Mouse (Mus musculus) left cerebral cortex, adult 2 months (tissue): ENCODE results near the gene Slc37a2. TPM values are rescaled to one million over a fixed set of nuclear protein-coding genes. Genes with fewer than 3 reads are reported as not detected.
A peak's percentile ranks its signal among the peaks of the same experiment; 100 is the strongest.
"Not testable (repeated sequence)": the region's sequence is repeated elsewhere in the genome, so short reads cannot be mapped to it uniquely, and the experiment has no call there.

Experiments used
- DNase-seq, 2 experiments: peaks; one replicate each; pipeline ENCODE4 v3.0.0; 2021 to 2022; ENCODE audit warnings: low spot score in 2 of 2, mixed read lengths in 1 of 2; ENCODE audit errors: extremely low spot score in 1 of 2
- H3K27ac ChIP-seq: fragments of 200-600 bp; 2 replicates; pipeline ENCODE4 v1.8.1; 2022
- H3K4me3 ChIP-seq: fragments of 200-600 bp; 2 replicates; pipeline ENCODE4 v1.8.1; 2022
- CTCF ChIP-seq: fragments of 200-600 bp; IDR thresholded peaks from 2 replicates; pipeline ENCODE4 v1.8.1; 2022; ENCODE audit warnings: antibody characterized with exemption, mild to moderate bottlenecking, moderate library complexity
- intact Hi-C: fragments of 180-260 bp; cut with DNase I; formaldehyde crosslinking; loops from one replicate; pipeline ENCODE4 v1.15.1; 2025
- long read RNA-seq, 2 experiments: library from polyadenylated mRNA; stranded (forward); transcript quantifications; one replicate each; pipeline ENCODE4 v2.0.0; 2021; ENCODE audit warnings: borderline mapping rate in 2 of 2
- total RNA-seq, 2 experiments: library from RNA; stranded (reverse); gene quantifications; 2 replicates each; pipeline ENCODE4 v1.2.3; 2021

The Slc37a2 gene
- total RNA-seq, result 1 to 10 TPM; 1.6 to 1.8 TPM
- long read RNA-seq, experiment 1, full-length matches to known transcripts, result 2 of 3 reads
- long read RNA-seq, experiment 1, partial matches to known transcripts, result 0 of 3 reads
- long read RNA-seq, experiment 1, other reads (novel, unspliced or antisense), result 1 of 3 reads
- long read RNA-seq, experiment 2, full-length matches to known transcripts, result 1 of 2 reads
- long read RNA-seq, experiment 2, partial matches to known transcripts, result 0 of 2 reads
- long read RNA-seq, experiment 2, other reads (novel, unspliced or antisense), result 1 of 2 reads

- TF ChIP-seq CTCF, result no peak
- Histone ChIP-seq H3K27ac (peak within 1 kb of the TSS; percentile 4; the same call in 1 of the 2 replicates), H3K4me3 (peak within 1 kb of the TSS; percentile 46)
- intact Hi-C loops, result loop anchor here (5.0 kb wide), 1 partner anchor 72 kb away; no protein-coding TSS in a partner anchor
- peak; percentile 67 to 77 for DNase-seq
Observed at GRCm38 (mm10) chr9:37255149-37255888, at the start of gene Slc37a2. Slc37a2 (minus strand) TSS chr9:37255738.

- Histone ChIP-seq H3K4me3 (no peak overlapping the region), H3K27ac (no peak overlapping the region)
- intact Hi-C loops, result no loop called here
- DNase-seq, result no peak
- no peak for TF ChIP-seq CTCF
Observed at GRCm38 (mm10) chr9:37301720-37302119, 46.2 kb upstream of the Slc37a2 start.

GRCm38 (mm10) chr9:37300501-37300900, 45.0 kb upstream of the Slc37a2 start:
- H3K4me3 ChIP-seq, intact Hi-C loops, DNase-seq, H3K27ac ChIP-seq: not testable (repeated sequence)

DNA sequence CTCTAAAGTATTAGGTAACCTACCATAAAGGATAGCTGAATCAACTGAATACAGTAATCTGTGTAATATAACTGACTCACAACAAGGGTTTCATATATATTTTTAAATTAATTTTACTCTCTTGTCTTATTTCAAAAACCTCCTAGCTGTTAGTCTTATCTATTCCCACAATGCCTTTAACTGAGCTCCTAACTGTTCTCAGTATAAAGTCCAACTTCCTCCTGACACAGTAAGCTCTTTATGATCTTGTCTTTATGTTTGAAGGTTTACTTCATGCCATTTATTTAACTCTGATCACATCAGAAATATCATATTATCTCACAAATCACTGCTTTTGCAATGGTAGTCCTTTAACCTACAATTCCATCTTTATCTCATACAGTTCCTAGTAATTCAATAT, 40.0 kb upstream of the Slc37a2 start:
- TF ChIP-seq CTCF, result no peak
- Histone ChIP-seq H3K27ac (no peak overlapping the region), H3K4me3 (no peak overlapping the region)
- no peak for DNase-seq
- intact Hi-C loops, result no loop called here

DNA sequence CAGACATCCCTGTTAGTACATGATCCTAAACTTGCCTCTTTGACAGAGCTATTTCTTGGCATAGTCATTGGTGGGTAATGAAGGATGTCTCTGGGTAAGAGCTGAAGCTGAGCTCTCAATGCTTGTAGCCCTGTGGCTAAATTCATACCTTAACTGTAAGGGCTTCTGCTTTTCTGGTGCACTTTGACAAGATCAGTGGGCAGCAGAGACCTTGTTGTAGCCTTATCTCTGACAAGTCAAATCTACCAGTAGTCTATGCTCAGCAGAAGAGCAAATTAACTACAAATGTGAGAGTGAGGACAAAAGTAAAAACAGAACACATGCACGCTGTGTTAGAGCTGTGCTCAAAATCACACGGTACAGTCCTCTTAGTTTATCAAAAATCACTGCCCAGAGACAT, 11.1 kb upstream of the Slc37a2 start:
- TF ChIP-seq CTCF, result no peak
- DNase-seq, result no peak
- no peak overlapping the region for H3K4me3 ChIP-seq
- intact Hi-C loops, result no loop called here
- no peak overlapping the region for H3K27ac ChIP-seq

GRCm38 (mm10) chr9:37255889-37256225, 319 bp upstream of the Slc37a2 start:
- intact Hi-C loops, result loop anchor here (5.0 kb wide), 1 partner anchor 71 kb away; no protein-coding TSS in a partner anchor
- Histone ChIP-seq H3K4me3 (peak overlapping the region; percentile 46), H3K27ac (no peak overlapping the region; the same call in 1 of the 2 replicates)
- TF ChIP-seq CTCF, result peak; percentile 57
- DNase-seq, result peak; percentile 40 to 48

DNA sequence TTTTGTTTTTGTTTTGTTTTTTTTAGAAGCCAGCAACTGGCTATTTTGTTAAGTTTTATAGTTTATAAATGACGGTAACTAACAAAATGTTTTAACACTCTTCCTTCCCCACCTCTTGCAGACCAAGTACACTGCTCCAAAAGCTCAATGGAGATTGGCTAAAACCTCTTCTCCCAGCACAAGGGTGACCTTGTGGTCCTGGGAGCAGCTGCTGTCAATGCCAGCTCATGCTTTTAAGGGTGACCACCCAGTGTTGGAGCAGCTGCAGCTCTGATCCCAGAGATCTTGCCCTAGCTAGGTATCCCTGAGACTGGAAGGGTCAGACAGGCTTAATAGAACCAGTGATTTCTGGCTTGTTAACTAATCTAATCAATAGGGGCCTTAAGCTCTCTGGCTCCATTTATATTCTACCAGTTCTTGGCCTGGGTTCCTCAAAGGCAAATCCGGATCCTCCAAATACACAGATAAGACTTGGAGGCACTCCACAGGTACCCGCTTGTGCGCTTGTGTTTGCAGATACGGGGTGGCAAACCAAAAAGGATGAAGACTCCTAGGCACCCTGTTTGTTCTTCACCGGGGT, 917 bp downstream of the Slc37a2 start:
- Histone ChIP-seq H3K27ac (no peak overlapping the region), H3K4me3 (peak overlapping the region; percentile 46)
- intact Hi-C loops, result loop anchor here (5.0 kb wide), 1 partner anchor 73 kb away; no protein-coding TSS in a partner anchor
- DNase-seq, result no peak
- TF ChIP-seq CTCF, result no peak

DNA sequence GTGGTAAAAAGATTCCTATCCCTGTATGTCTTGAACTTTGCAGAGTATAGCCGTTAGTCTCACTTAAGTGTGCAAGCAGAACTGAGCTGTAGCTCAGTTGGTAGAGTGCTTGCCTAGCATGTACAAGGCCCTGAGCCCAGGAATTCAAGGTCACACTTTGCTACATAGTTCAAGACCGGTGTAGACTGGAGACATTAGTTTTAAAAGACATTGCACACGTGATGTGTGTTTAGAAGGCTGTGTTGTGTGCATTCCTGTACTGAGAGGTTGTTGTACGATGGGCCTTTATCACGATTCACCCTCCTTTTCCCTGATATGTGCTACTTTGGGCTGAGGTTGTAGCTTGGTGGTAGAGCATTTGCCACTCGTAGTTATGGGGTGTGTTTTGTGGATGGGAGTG, 4.9 kb downstream of the Slc37a2 start:
- H3K27ac ChIP-seq, result no peak overlapping the region
- TF ChIP-seq CTCF, result no peak
- no peak overlapping the region for H3K4me3 ChIP-seq
- intact Hi-C loops, result no loop called here
- DNase-seq, result no peak

DNA sequence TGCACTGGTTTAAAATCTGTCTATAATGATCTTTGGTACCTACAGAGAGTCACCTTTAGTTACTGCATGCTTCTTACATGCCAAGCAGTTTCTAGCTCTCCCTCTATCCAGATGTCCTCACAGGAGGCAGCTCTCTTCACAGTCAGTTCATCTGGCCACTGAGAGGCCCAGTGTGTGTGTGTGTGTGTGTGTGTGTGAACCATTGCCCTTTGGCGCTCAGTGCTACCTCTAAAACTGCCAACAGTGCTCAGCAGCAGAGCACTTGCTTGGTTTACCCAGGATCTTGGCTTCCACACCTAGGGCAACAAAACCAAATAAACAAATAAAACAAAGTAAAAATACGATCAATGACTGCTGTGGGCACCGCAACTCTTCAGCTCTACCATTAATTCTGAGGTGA, 5.6 kb downstream of the Slc37a2 start:
- DNase-seq, result no peak
- intact Hi-C loops, result no loop called here
- Histone ChIP-seq H3K27ac (no peak overlapping the region), H3K4me3 (no peak overlapping the region)
- no peak for TF ChIP-seq CTCF

GRCm38 (mm10) chr9:37248381-37248906, 7.1 kb downstream of the Slc37a2 start:
- Histone ChIP-seq H3K4me3 (no peak overlapping the region), H3K27ac (no peak overlapping the region)
- no peak for DNase-seq
- intact Hi-C loops, result no loop called here
- no peak for TF ChIP-seq CTCF

GRCm38 (mm10) chr9:37247429-37247828, 8.1 kb downstream of the Slc37a2 start:
- TF ChIP-seq CTCF, result no peak
- H3K4me3 ChIP-seq, result no peak overlapping the region
- intact Hi-C loops, result no loop called here
- no peak for DNase-seq
- H3K27ac ChIP-seq, result no peak overlapping the region

DNA sequence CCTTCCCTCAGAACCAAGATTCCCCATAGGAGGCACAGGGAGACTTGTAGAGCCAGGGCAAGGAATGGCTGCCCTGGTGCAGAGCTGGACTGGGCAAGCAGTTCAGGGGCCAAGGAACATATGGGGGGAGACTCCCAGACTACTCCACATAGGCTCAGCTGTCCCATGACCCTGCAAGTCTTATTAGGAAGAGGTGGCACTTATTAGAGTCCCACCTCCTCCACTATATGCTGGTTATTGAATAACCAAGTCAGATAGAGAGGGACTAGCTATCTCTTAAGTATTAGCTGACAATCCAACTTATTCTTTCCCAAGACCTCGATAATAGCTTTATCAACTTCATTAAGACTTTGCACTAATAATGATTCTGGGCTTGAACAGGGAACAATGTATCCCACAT, 9.7 kb downstream of the Slc37a2 start:
- intact Hi-C loops, result no loop called here
- Histone ChIP-seq H3K4me3 (no peak overlapping the region), H3K27ac (no peak overlapping the region)
- DNase-seq, result no peak
- TF ChIP-seq CTCF, result no peak
